Mouse (Mus musculus) cerebellum, adult 9-10 months (tissue): ENCODE results near the gene Ankrd52.
A peak's percentile ranks its signal among the peaks of the same experiment; 100 is the strongest.

ENCODE experiments used
- DNase-seq: peaks from one replicate; pipeline ENCODE4 v3.0.0; 2022

Gene Ankrd52

GRCm38 (mm10) chr10:128370021-128370420, 6.9 kb upstream of the Ankrd52 start:
- DNase-seq: no peak

GRCm38 (mm10) chr10:128370601-128371000, 6.3 kb upstream of the Ankrd52 start:
- no peak for DNase-seq

- no peak for DNase-seq
Observed at GRCm38 (mm10) chr10:128372142-128372541, 4.8 kb upstream of the Ankrd52 start.

- DNase-seq: no peak
Observed at GRCm38 (mm10) chr10:128372989-128373748, 3.7 kb upstream of the Ankrd52 start.

- DNase-seq: no peak
Observed at GRCm38 (mm10) chr10:128374393-128374792, 2.5 kb upstream of the Ankrd52 start.

GRCm38 (mm10) chr10:128376099-128376454, 838 bp upstream of the Ankrd52 start:
- DNase-seq: no peak

GRCm38 (mm10) chr10:128377222-128377939, 466 bp downstream of the Ankrd52 start:
- DNase-seq: no peak

- DNase-seq: no peak
Observed at GRCm38 (mm10) chr10:128377940-128378448, 1.1 kb downstream of the Ankrd52 start.

- no peak for DNase-seq
Observed at GRCm38 (mm10) chr10:128378462-128378861, 1.5 kb downstream of the Ankrd52 start.

- DNase-seq: no peak
Observed at GRCm38 (mm10) chr10:128379260-128379659, 2.3 kb downstream of the Ankrd52 start.

GRCm38 (mm10) chr10:128380565-128380964, 3.6 kb downstream of the Ankrd52 start:
- no peak for DNase-seq

- no peak for DNase-seq
Observed at GRCm38 (mm10) chr10:128382482-128382881, 5.6 kb downstream of the Ankrd52 start.

GRCm38 (mm10) chr10:128385902-128386301, 9.0 kb downstream of the Ankrd52 start:
- no peak for DNase-seq

- no peak for DNase-seq
Observed at GRCm38 (mm10) chr10:128388941-128389340, 12.0 kb downstream of the Ankrd52 start.

- DNase-seq: no peak
Observed at GRCm38 (mm10) chr10:128389570-128389969, 12.7 kb downstream of the Ankrd52 start.

- no peak for DNase-seq
Observed at GRCm38 (mm10) chr10:128390366-128390765, 13.5 kb downstream of the Ankrd52 start.

- DNase-seq: no peak
Observed at GRCm38 (mm10) chr10:128391850-128392249, 14.9 kb downstream of the Ankrd52 start.

- DNase-seq: no peak
Observed at GRCm38 (mm10) chr10:128396017-128396673, 19.2 kb downstream of the Ankrd52 start.

- DNase-seq: no peak
Observed at GRCm38 (mm10) chr10:128396716-128397264, 19.9 kb downstream of the Ankrd52 start.

GRCm38 (mm10) chr10:128397466-128397865, 20.6 kb downstream of the Ankrd52 start:
- peak; percentile 70 for DNase-seq

GRCm38 (mm10) chr10:128400338-128400737, 23.4 kb downstream of the Ankrd52 start:
- DNase-seq: no peak

GRCm38 (mm10) chr10:128401056-128401455, 24.1 kb downstream of the Ankrd52 start, which contains the start of gene Slc39a5:
Gene Slc39a5 (minus strand): TSS chr10:128401229.
- no peak for DNase-seq

GRCm38 (mm10) chr10:128401638-128402037, 24.7 kb downstream of the Ankrd52 start:
- no peak for DNase-seq
